Comparison of ENCODE assay signal across 10 mouse cellular contexts in genomic region chr2:158612671-158613250, GRCm38 (mm10). TPM values are rescaled to one million over a fixed set of nuclear protein-coding genes. Genes with fewer than 3 reads are reported as not detected.
DNase-seq lines count a peak whose midpoint lies in the region; ATAC-seq and TF ChIP-seq lines count a peak whose summit lies in the region.
"Had no signal": no experiment of that assay in that cellular context is flagged by ENCODE, and none has a peak within 500 bp of the region (broad histone marks: within the 10 kb centered on the region; RNA-seq: fewer than 3 reads in every experiment).

No protein-coding gene starts in this region.

- H3K4me2 ChIP-seq in midbrain, postnatal 0 days (ENCODE audit: low read depth, low read length, poor library complexity, severe bottlenecking) = peak overlapping the region; percentile 51
- no peak overlapping the region for H3K4me2 ChIP-seq in heart, embryonic 12.5 days

- DNase-seq in layer of hippocampus, adult 2 months (ENCODE audit: low spot score in 2 of 2) = no peak
- no peak for DNase-seq in layer of hippocampus, adult 8-10 months (ENCODE audit: low spot score in 2 of 2)
- no peak for DNase-seq in hindbrain, embryonic 10.5 days (ENCODE audit: low spot score)
- no peak for DNase-seq in midbrain, postnatal 0 days (ENCODE audit: low spot score)
- no peak for DNase-seq in urinary bladder, postnatal 25 days (ENCODE audit: low spot score)
- DNase-seq in T-cell, adult 2 months (ENCODE audit: low spot score) = no peak

- H3K9me3 ChIP-seq in hindbrain, embryonic 10.5 days = no peaks in the 10 kb centered on the region
- no peaks in the 10 kb centered on the region for H3K9me3 ChIP-seq in midbrain, postnatal 0 days (ENCODE audit: low read length)
- H3K9me3 ChIP-seq in heart, embryonic 12.5 days (replicated peaks) = no peaks in the 10 kb centered on the region

- peak overlapping the region; percentile 3; the same call in 1 of the 2 replicates for H3K4me3 ChIP-seq in layer of hippocampus, adult 2 months
- H3K4me3 ChIP-seq in cortical plate, adult 2 months (ENCODE audit: insufficient read depth, low read length) = peak overlapping the region; percentile 60
- peak overlapping the region; percentile 47; the same call in 1 of the 2 replicates for H3K4me3 ChIP-seq in hindbrain, embryonic 10.5 days
- peak overlapping the region; percentile 40 for H3K4me3 ChIP-seq in midbrain, postnatal 0 days (ENCODE audit: low read depth, low read length)
- H3K4me3 ChIP-seq in heart, embryonic 12.5 days = no peak overlapping the region
- H3K4me3 ChIP-seq: erythroblast, embryonic 14.5 days had no signal

- peak overlapping the region; percentile 63 for H3K9ac ChIP-seq in midbrain, postnatal 0 days (replicated peaks; ENCODE audit: low read length, poor library complexity, severe bottlenecking)
- no peak overlapping the region for H3K9ac ChIP-seq in heart, embryonic 12.5 days

- H3K36me3 ChIP-seq in hindbrain, embryonic 10.5 days = no peaks in the 10 kb centered on the region
- no peaks in the 10 kb centered on the region for H3K36me3 ChIP-seq in midbrain, postnatal 0 days (ENCODE audit: insufficient read depth, low read length)
- H3K36me3 ChIP-seq in heart, embryonic 12.5 days = no peaks in the 10 kb centered on the region
- H3K36me3 ChIP-seq: G1E had no signal

- no peak for TF ChIP-seq POLR2A in cortical plate, adult 2 months (IDR thresholded peaks at IDR 0.05; ENCODE audit: extremely low read depth, insufficient read depth, low read length)

- 5% methylated on average over 10 of the region's 10 CpGs for WGBS in hindbrain, embryonic 10.5 days
- 7% methylated on average over 10 of the region's 10 CpGs for WGBS in midbrain, postnatal 0 days
- 9% methylated on average over 10 of the region's 10 CpGs for WGBS in heart, embryonic 12.5 days

- peaks cover 100% of the 10 kb centered on the region for H3K27me3 ChIP-seq in hindbrain, embryonic 10.5 days (ENCODE audit: insufficient read depth, poor library complexity, severe bottlenecking)
- H3K27me3 ChIP-seq in midbrain, postnatal 0 days (ENCODE audit: insufficient read depth, low read length) = peaks cover 40% of the 10 kb centered on the region
- H3K27me3 ChIP-seq in heart, embryonic 12.5 days (replicated peaks) = peaks cover 100% of the 10 kb centered on the region

- no peaks in the 10 kb centered on the region for H3K4me1 ChIP-seq in cortical plate, adult 2 months (ENCODE audit: control insufficient read depth, insufficient read depth, low read length)
- H3K4me1 ChIP-seq in hindbrain, embryonic 10.5 days (replicated peaks) = peaks cover 63% of the 10 kb centered on the region
- H3K4me1 ChIP-seq in midbrain, postnatal 0 days (ENCODE audit: insufficient read depth, low read length) = no peaks in the 10 kb centered on the region; the same call in 1 of the 2 replicates
- peaks cover 36% of the 10 kb centered on the region for H3K4me1 ChIP-seq in heart, embryonic 12.5 days (replicated peaks)

- ATAC-seq in midbrain, postnatal 0 days (ENCODE audit: low FRiP score) = no peak
- no peak for ATAC-seq in heart, embryonic 12.5 days (ENCODE audit: insufficient number of reproducible peaks, low FRiP score)

- H3K27ac ChIP-seq in layer of hippocampus, adult 2 months = no peak overlapping the region
- H3K27ac ChIP-seq in cortical plate, adult 2 months (ENCODE audit: insufficient read depth, low read length) = no peak overlapping the region
- H3K27ac ChIP-seq in hindbrain, embryonic 10.5 days = no peak overlapping the region
- peak overlapping the region; percentile 47; the same call in 1 of the 2 replicates for H3K27ac ChIP-seq in midbrain, postnatal 0 days (ENCODE audit: low read depth, low read length)
- H3K27ac ChIP-seq in heart, embryonic 12.5 days (ENCODE audit: poor library complexity, severe bottlenecking) = no peak overlapping the region

- TF ChIP-seq CTCF in layer of hippocampus, adult 2 months (conservative IDR thresholded peaks at IDR 0.05) = no peak
- TF ChIP-seq CTCF in cortical plate, adult 2 months (IDR thresholded peaks at IDR 0.05; ENCODE audit: extremely low read depth, insufficient read depth, low read length) = no peak
- TF ChIP-seq CTCF in midbrain, postnatal 0 days (IDR thresholded peaks at IDR 0.05) = no peak

RNA-seq across cellular contexts. Expression of gene Slc32a1, which starts 2.2 kb away (rescaled TPM):
- 10 to 100 TPM; 63.9 to 65.4 TPM for total RNA-seq in layer of hippocampus, adult 2 months (2021)
- 10 to 100 TPM; 62.7 to 69.9 (median 64.8) TPM for total RNA-seq in layer of hippocampus, adult 8-10 months (2022)
- 73.8 and 87.3 TPM in 2 replicates for polyA plus RNA-seq in cortical plate, adult 2 months (2012; rRNA removed)
- 0.35 and 1.4 TPM in 2 replicates for polyA plus RNA-seq in hindbrain, embryonic 10.5 days (2016; fragmentation: Nextera tagmentation; extraction: Ambion mirVana)
- total RNA-seq in midbrain, postnatal 0 days (2014; rRNA removed) = 53.9 and 63.6 TPM in 2 replicates
- 14.3 and 14.4 TPM in 2 replicates for polyA plus RNA-seq in midbrain, postnatal 0 days (2015; fragmentation: Nextera tagmentation; extraction: Ambion mirVana)
- 0.08 TPM in 1 of 2 replicates, not detected in the other for polyA plus RNA-seq in heart, embryonic 12.5 days (2016; fragmentation: Nextera tagmentation; extraction: Ambion mirVana)
- total RNA-seq: G1E had no signal
- polyA plus RNA-seq: erythroblast, embryonic 14.5 days; G1E had no signal

RNA-seq across cellular contexts. Expression of gene Actr5, which starts 11.9 kb away (rescaled TPM):
- total RNA-seq in layer of hippocampus, adult 2 months (2021) = 10 to 100 TPM; 11.3 to 12.8 TPM
- 10 to 100 TPM; 14.3 to 15.1 (median 14.7) TPM for total RNA-seq in layer of hippocampus, adult 8-10 months (2022)
- polyA plus RNA-seq in cortical plate, adult 2 months (2012; rRNA removed) = 6.9 and 7.4 TPM in 2 replicates
- polyA plus RNA-seq in hindbrain, embryonic 10.5 days (2016; fragmentation: Nextera tagmentation; extraction: Ambion mirVana) = 14.7 and 16.4 TPM in 2 replicates
- 18.5 and 25.4 TPM in 2 replicates for total RNA-seq in midbrain, postnatal 0 days (2014; rRNA removed)
- 8.8 and 10.6 TPM in 2 replicates for polyA plus RNA-seq in midbrain, postnatal 0 days (2015; fragmentation: Nextera tagmentation; extraction: Ambion mirVana)
- 10.1 and 11.1 TPM in 2 replicates for polyA plus RNA-seq in heart, embryonic 12.5 days (2016; fragmentation: Nextera tagmentation; extraction: Ambion mirVana)

RNA-seq across cellular contexts. Expression of gene Ppp1r16b, which starts 52.4 kb away (rescaled TPM):
- total RNA-seq in layer of hippocampus, adult 2 months (2021) = 100 to 1,000 TPM; 147 to 150 TPM
- 100 to 1,000 TPM; 118 to 142 (median 128) TPM for total RNA-seq in layer of hippocampus, adult 8-10 months (2022)
- 51.5 and 55.4 TPM in 2 replicates for polyA plus RNA-seq in cortical plate, adult 2 months (2012; rRNA removed)
- polyA plus RNA-seq in hindbrain, embryonic 10.5 days (2016; fragmentation: Nextera tagmentation; extraction: Ambion mirVana) = 3.0 and 3.5 TPM in 2 replicates
- total RNA-seq in midbrain, postnatal 0 days (2014; rRNA removed) = 30.8 and 32.2 TPM in 2 replicates
- polyA plus RNA-seq in midbrain, postnatal 0 days (2015; fragmentation: Nextera tagmentation; extraction: Ambion mirVana) = 31.0 and 31.6 TPM in 2 replicates
- polyA plus RNA-seq in heart, embryonic 12.5 days (2016; fragmentation: Nextera tagmentation; extraction: Ambion mirVana) = 4.0 and 4.6 TPM in 2 replicates
- polyA plus RNA-seq: G1E had no signal
